ENCODE assay signal across 25 mouse cellular contexts in the genomic region with DNA sequence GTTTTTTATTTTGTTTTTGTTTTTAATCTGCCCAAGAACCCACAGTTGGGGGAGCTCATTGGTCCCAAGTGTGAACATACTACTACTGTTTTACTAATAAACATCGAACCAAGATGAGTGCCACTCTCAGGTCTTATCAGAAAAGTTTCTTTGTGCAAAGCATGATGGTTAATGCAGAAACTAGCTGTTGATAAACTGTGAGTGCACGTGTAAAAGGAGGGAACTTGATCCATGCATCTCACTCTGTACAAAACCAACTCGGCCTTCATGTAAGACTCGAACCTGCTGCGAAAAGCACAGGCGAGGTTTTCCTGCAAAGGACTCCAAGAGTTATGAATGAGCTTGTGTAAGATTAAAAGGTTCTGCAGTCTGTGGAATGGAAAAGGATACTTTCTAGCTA.
"Had no signal": no experiment of that assay in that cellular context is flagged by ENCODE, and none has a peak within 500 bp of the region (broad histone marks: within the 10 kb centered on the region; RNA-seq: fewer than 3 reads in every experiment).

No protein-coding gene starts in this region.

- H3K36me3 ChIP-seq: heart, embryonic 13.5 days; heart, embryonic 15.5 days; hindbrain, embryonic 13.5 days; hindbrain, embryonic 15.5 days; kidney, embryonic 15.5 days; limb, embryonic 13.5 days; limb, embryonic 15.5 days; liver, embryonic 12.5 days had no signal

- H3K9me3 ChIP-seq: heart, embryonic 13.5 days; heart, embryonic 15.5 days; hindbrain, embryonic 13.5 days; hindbrain, embryonic 15.5 days; kidney, embryonic 15.5 days; limb, embryonic 13.5 days; limb, embryonic 15.5 days; liver, embryonic 12.5 days had no signal

- ATAC-seq: hindbrain, postnatal 0 days; intestine, embryonic 16.5 days; liver, embryonic 12.5 days had no signal

- H3K4me2 ChIP-seq: heart, embryonic 11.5 days; heart, embryonic 13.5 days; heart, embryonic 15.5 days; hindbrain, embryonic 13.5 days; hindbrain, embryonic 15.5 days; kidney, embryonic 15.5 days; limb, embryonic 13.5 days; limb, embryonic 15.5 days; liver, embryonic 12.5 days had no signal

- DNase-seq: gastrocnemius, postnatal 14 days; gastrocnemius, postnatal 36 days; heart, adult 18-20 months; heart, postnatal 14 days; heart, postnatal 36 days; kidney, adult 18-20 months; kidney, adult 9 months; kidney, postnatal 14 days; kidney, postnatal 36 days; layer of hippocampus, adult 9-11 months; layer of hippocampus, postnatal 36 days; left cerebral cortex, postnatal 4 days had no signal

- H3K9ac ChIP-seq: heart, embryonic 13.5 days; heart, embryonic 15.5 days; hindbrain, embryonic 13.5 days; hindbrain, embryonic 15.5 days; kidney, embryonic 15.5 days; limb, embryonic 13.5 days; limb, embryonic 15.5 days; liver, embryonic 12.5 days; liver, embryonic 14.5 days had no signal

- H3K27ac ChIP-seq: heart, embryonic 13.5 days; heart, embryonic 15.5 days; hindbrain, embryonic 13.5 days; hindbrain, embryonic 15.5 days; hindbrain, postnatal 0 days; kidney, embryonic 15.5 days; kidney, postnatal 0 days; limb, embryonic 13.5 days; limb, embryonic 15.5 days; liver, embryonic 12.5 days; liver, embryonic 14.5 days had no signal

- H3K4me1 ChIP-seq: heart, embryonic 13.5 days; heart, embryonic 15.5 days; hindbrain, embryonic 13.5 days; hindbrain, embryonic 15.5 days; kidney, embryonic 15.5 days; limb, embryonic 13.5 days; limb, embryonic 15.5 days; liver, embryonic 12.5 days had no signal

- H3K4me3 ChIP-seq: heart, embryonic 13.5 days; heart, embryonic 15.5 days; hindbrain, embryonic 13.5 days; hindbrain, embryonic 15.5 days; kidney, embryonic 15.5 days; limb, embryonic 13.5 days; limb, embryonic 15.5 days; liver, embryonic 12.5 days had no signal

- H3K27me3 ChIP-seq: heart, embryonic 15.5 days; hindbrain, embryonic 13.5 days; hindbrain, embryonic 15.5 days; kidney, embryonic 15.5 days; limb, embryonic 13.5 days; limb, embryonic 15.5 days had no signal
